Mouse (Mus musculus) spleen, embryonic (tissue): ENCODE results near the gene Olfr91.
"Not testable (repeated sequence)": the region's sequence is repeated elsewhere in the genome, so short reads cannot be mapped to it uniquely, and the experiment has no call there.

Experiments
- CTCF ChIA-PET: fragments of 350-600 bp; sonication (Branson Sonifier 250); formaldehyde crosslinking; loops from one replicate; lab custom pipeline; 2022; lab: Charles Lee

Gene Olfr91

DNA sequence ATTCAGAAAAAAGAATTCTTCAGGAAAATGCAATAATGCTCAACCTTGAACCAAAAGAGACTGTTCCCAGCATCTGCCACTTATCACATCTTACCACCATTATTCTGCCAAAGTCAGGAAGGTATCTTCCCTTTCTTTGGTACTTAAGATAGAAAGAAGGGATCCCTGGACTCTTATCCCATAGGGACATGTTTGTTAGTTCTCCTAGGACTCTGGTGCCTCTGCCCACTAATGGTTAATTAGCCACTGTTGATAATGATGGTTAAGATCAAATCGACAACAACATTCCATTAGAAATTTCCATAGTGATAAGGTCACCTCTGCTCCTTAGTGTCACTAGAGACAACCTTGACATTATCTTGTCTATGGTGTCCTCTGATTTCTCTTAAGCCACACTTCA lies at the start of gene Olfr91:
Olfr91 (minus strand) TSS at position 101 of the 400 bp plus-strand sequence.
- CTCF ChIA-PET, result no interaction called here

- CTCF ChIA-PET, result not testable (repeated sequence)
Measured at GRCm38 (mm10) chr17:37131366-37131765, 33.3 kb upstream of the Olfr91 start.

- CTCF ChIA-PET, result no interaction called here
Measured at GRCm38 (mm10) chr17:37119988-37120387, 21.9 kb upstream of the Olfr91 start, which contains the start of gene Olfr92. Gene Olfr92 (minus strand): TSS chr17:37120088.

- CTCF ChIA-PET, result no interaction called here
Measured at GRCm38 (mm10) chr17:37093289-37093688, 4.8 kb downstream of the Olfr91 start.

GRCm38 (mm10) chr17:37092198-37092597 lies 5.9 kb downstream of the Olfr91 start:
- CTCF ChIA-PET, result no interaction called here

- CTCF ChIA-PET, result no interaction called here
Measured at GRCm38 (mm10) chr17:37088399-37088798, 9.7 kb downstream of the Olfr91 start, which contains the start of gene Olfr90. Gene Olfr90 (minus strand): TSS chr17:37088499.

GRCm38 (mm10) chr17:37085545-37085944 lies 12.5 kb downstream of the Olfr91 start:
- CTCF ChIA-PET, result no interaction called here

GRCm38 (mm10) chr17:37084632-37085031 lies 13.4 kb downstream of the Olfr91 start:
- CTCF ChIA-PET, result no interaction called here

DNA sequence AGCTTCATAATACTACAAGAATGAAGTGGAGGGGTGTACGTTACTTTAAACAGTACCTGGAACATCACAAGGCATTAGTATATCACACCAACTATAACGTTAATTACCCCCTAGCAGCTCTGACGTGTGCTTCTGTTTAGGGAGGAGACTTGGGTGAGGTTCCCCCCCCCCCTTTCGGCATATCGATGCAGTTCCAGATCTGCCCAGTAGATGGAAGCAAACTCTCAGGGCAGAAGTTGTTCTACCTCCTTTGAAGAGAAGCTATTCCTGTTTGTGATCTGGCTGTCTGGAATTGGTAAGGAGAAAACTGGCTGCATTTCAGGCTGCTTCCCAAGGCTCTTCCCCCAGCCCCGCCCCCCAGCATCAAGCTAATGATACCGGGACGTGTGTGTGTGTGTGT lies 14.8 kb downstream of the Olfr91 start:
- CTCF ChIA-PET, result interaction anchor here (0.6 to 0.7 kb wide), 5 partner anchors 29 to 119 kb away, joined by 3 to 7 read pairs (median 4); no protein-coding TSS in a partner anchor

- CTCF ChIA-PET, result no interaction called here
Measured at GRCm38 (mm10) chr17:37081659-37082058, 16.4 kb downstream of the Olfr91 start.

- CTCF ChIA-PET, result no interaction called here
Measured at GRCm38 (mm10) chr17:37080119-37080518, 18.0 kb downstream of the Olfr91 start.

GRCm38 (mm10) chr17:37078990-37079389 lies 19.1 kb downstream of the Olfr91 start:
- CTCF ChIA-PET, result interaction anchor here (0.7 kb wide), 1 partner anchor 60 kb away, joined by 5 read pairs; no protein-coding TSS in a partner anchor

DNA sequence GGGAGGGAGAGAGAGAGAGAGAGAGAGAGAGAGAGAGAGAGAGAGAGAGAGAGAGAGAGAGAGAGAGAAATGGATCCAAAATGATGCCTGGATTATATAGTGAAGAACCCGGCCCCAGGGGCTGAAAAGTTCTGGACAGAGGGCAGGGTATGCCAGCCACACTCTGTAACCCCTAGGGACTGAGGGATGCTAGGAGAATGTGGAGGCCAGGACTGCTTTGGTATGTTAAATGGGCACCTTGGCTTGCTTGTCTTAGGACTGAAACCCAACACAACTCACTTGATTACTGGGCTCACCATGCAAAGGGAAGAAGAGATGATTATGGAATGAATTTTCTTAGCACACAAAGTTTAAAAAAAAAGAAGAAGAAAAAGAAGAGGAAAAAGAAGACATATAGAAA lies 19.9 kb downstream of the Olfr91 start:
- CTCF ChIA-PET, result no interaction called here

- CTCF ChIA-PET, result no interaction called here
Measured at GRCm38 (mm10) chr17:37075766-37076165, 22.3 kb downstream of the Olfr91 start.

- CTCF ChIA-PET, result no interaction called here
Measured at GRCm38 (mm10) chr17:37075181-37075580, 22.9 kb downstream of the Olfr91 start.

DNA sequence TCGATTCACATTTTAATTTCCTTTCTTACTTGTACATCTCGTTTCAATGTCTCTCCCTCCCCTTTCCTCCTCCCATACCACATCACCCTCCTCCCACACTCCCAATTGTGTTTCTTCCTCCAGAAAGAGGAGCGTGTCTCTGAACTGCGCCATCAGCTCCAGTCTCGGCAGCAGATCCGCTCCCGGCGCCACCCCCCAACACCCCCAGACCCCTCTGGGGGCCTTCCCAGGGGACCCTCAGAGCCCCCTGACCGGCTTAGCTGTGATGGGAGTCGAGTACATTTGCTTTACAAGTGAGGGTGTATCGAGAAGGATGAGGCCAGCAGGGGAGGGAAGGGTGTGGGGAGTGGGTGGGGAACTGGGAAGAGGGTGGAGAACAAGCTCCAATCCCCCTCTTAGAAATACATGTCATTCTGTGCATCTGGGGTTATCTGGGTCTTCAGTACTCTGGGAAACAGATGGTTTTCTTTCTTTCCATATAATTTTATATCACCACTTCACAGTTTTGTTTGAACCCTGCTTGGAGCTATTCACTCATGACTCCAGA lies 25.3 kb downstream of the Olfr91 start:
- CTCF ChIA-PET, result no interaction called here

GRCm38 (mm10) chr17:37072080-37072729 lies 25.9 kb downstream of the Olfr91 start:
- CTCF ChIA-PET, result no interaction called here

DNA sequence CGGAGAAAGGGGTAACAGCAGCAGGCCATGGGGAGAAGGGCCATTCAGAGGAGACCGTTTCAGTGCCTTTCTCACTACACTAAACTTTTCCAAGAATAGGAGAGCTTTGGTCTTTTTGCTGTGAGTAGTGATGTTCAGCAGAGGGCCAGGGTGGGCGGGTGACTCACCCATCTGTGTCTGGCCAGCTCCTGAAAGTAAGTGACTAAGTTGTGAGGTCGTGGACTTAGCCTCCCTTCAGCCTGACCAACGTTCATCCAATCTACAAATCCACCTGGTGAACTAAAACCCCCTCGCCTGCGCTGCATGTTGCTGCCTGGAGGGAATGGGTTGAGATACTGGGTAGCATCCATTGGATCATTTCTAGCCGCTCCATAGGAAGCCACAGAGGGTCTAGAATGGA lies 28.0 kb downstream of the Olfr91 start:
- CTCF ChIA-PET, result no interaction called here

DNA sequence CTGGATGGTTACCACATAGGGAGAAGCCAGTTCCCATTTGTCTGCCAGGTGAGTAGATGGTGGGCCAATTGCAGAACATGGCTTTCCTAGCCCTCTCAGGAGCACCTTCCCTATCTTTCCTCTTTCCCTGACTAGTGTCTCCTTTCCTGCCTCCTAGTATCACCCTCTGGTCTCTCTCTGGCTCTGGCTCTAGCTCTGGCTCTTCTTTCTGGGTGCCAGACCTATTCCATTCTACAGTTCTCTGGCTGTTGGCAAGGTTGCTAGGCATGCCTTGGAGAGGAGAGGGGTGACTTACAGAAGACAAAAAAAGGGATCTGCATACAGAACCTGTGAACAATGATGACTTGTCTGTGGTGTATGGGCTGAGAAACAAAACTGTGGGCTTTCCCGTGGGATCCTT lies 30.2 kb downstream of the Olfr91 start:
- CTCF ChIA-PET, result no interaction called here

DNA sequence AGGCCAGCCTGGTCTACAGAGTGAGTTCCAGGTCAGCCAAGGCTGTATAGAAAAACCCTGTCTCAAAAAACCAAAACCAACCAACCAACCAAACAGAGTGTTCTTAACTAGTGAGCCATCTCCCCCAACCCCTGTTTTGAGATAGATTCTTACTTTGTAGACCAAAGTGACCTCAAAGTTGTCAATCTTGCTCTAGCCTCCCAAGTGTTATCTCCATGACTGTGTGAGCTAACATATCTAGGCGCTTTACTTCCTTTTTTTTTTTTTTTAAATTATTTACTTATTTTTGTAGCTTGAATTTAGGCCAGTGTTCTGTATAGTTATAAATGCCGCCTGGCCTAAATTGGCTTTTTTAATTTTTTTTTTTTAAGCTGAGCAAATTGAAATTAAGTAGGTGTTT lies 32.1 kb downstream of the Olfr91 start:
- CTCF ChIA-PET, result no interaction called here

DNA sequence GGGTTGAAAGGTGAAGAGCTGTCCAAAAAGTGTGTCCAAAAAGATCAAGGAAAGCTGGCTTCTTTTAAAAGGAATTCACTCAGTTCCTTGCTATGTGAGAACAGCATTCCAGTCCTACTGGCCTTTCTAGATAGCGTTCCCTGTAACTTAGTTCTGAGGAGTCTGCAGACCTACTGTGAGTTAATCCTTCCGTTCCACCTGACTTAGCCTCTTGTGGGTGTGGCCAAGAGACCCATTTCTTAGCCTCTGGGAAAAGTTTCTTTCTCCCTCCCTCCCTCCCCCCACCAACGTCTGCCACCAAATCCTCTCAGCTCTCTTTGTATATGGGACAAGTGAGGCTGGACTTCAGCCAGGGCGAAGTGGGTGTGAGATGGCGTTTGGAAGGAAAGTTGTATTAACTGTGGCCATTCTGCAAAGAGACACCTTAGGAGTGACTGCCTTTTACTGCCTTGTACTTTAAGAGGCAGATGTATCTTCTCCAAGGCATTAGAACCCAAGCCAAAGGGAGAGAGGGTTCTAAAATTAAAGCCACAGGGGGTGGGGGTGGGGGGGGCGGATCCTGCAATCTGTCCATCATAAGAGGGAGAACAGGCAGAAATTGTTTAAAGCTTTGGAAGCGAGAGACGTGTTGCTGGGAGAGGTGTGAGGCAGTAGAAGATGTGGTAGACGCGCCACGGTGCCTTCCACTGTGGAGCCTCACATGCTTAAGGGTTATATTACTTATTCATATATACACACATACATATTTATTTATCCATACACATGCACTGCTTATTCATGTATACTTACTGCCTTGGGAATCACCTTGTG lies 34.2 kb downstream of the Olfr91 start:
- CTCF ChIA-PET, result no interaction called here

GRCm38 (mm10) chr17:37063063-37063462 lies 35.0 kb downstream of the Olfr91 start:
- CTCF ChIA-PET, result no interaction called here
